In the genomic region with DNA sequence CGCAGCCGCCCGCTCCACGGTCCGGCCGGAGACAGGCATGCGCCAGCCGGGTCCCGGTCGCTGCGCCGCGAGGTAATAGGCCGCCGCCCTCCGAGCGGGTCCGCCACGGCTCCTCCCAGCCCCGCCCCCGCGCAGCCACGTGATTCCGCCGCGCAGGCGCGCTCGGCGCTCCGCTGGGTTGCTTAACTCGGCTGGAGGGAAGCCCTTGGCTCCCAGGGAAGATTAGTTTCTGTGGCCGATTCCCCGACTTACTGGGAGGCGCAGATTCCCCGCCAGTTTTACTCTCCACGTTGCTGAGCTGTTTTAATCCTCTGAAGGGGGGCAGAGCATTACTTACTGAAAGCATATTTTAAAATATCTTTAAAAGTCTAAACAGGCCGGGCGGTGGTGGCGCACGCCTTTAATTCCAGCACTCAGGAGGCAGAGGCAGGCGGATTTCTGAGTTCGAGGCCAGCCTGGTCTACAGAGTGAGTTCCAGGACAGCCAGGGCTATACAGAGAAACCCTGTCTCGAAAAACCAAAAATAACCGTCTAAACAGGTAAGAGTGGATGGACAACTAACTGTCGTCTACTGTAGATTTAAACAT, we compare ENCODE assay signal across 8 mouse cellular contexts. TPM values are rescaled to one million over a fixed set of nuclear protein-coding genes. Genes with fewer than 3 reads are reported as not detected.
DNase-seq lines count a peak whose midpoint lies in the region; ATAC-seq lines count a peak whose summit lies in the region.

TSS of gene Slc35e3 (minus strand) at position 69 of the 587 bp plus-strand sequence.

- DNase-seq in adrenal gland, adult (ENCODE audit: inconsistent age in 2 of 2, low spot score in 1 of 2) = peak; percentile 97 to 98
- peak; percentile 92 for DNase-seq in embryo, embryonic 10 days (ENCODE audit: low spot score)
- peak; percentile 98 for DNase-seq in gastrocnemius, postnatal 10 days
- DNase-seq in induced T-regulatory cell, adult 2 months (ENCODE audit: low read depth) = peak; percentile 95
- peak; percentile 89 to 91 for DNase-seq in left cerebral cortex, adult 8-10 months (ENCODE audit: low spot score in 2 of 2)
- peak; percentile 96 for DNase-seq in right cerebral cortex, adult 18-20 months
- DNase-seq in urinary bladder, adult 2 months (ENCODE audit: low spot score) = peak; percentile 98

- peak; percentile 93 for ATAC-seq in megakaryocyte, adult 5-6 weeks (ENCODE audit: poor library complexity, severe bottlenecking)

RNA-seq across cellular contexts. Expression of gene Slc35e3, which starts in this region (rescaled TPM):
- 1 to 10 TPM; 6.9 to 8.0 TPM for total RNA-seq in gastrocnemius, postnatal 10 days (2021)
- 10 to 100 TPM; 29.2 to 31.7 (median 30.3) TPM for total RNA-seq in left cerebral cortex, adult 8-10 months (2022)
- total RNA-seq in megakaryocyte, adult 5-6 weeks (2015) = 4.2 and 5.3 TPM in 2 replicates
- total RNA-seq in megakaryocyte, adult 5-6 weeks (2017) = 5.3 and 7.8 TPM in 2 replicates
- polyA plus RNA-seq in urinary bladder, adult 2 months (2012; rRNA removed) = 12.1 and 12.4 TPM in 2 replicates

Comparison
In these comparisons a context has a peak if more than half of its experiments do, and no peak if none do; other contexts are left out.
1. Peak in every context shown above with its lines: DNase-seq and ATAC-seq.